Mouse (Mus musculus): Measurements from ENCODE around the gene Hmcn1.

The Hmcn1 gene

GRCm38 (mm10) chr1:150776741-150777140, 216.5 kb downstream of the Hmcn1 start:
- DNase-seq (ENCODE audit: low spot score) = no peak

GRCm38 (mm10) chr1:150775742-150776141, 217.5 kb downstream of the Hmcn1 start:
- no peak for DNase-seq (ENCODE audit: low spot score)

GRCm38 (mm10) chr1:150772958-150773357, 220.3 kb downstream of the Hmcn1 start:
- no peak for DNase-seq (ENCODE audit: low spot score)

DNA sequence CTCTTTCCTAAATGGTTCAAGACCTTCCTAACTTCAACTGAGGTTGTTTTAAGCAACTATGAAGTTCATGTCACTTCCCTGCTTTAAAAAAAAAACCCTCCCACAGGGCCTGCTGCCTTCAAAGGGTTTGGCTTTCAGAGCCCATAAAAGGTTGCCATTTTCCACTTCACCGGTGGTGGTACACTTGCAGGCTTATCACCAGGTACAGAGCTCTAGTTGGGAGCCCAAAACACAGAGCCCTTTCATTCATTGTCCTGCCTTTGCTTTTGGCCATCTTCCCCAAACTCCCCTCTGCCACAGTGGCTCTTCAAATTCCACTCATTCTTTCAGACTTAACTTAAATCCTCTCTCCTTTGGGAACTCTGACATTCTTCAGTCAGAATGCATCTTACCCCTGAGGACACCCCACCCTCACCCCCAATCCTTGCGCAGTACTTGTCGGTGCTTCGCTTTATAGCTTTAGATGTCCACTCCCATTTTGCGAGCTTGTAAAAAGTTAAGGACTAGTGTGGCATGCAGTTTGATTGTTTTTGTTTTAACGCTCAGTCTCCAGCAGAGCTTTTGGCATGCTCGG, 222.2 kb downstream of the Hmcn1 start:
- DNase-seq (ENCODE audit: low spot score) = no peak

GRCm38 (mm10) chr1:150769836-150770235, 223.4 kb downstream of the Hmcn1 start:
- no peak for DNase-seq (ENCODE audit: low spot score)

- DNase-seq (ENCODE audit: low spot score) = no peak
Observed at GRCm38 (mm10) chr1:150761678-150762077, 231.6 kb downstream of the Hmcn1 start.

- DNase-seq (ENCODE audit: low spot score) = no peak
Observed at GRCm38 (mm10) chr1:150760801-150761331, 232.4 kb downstream of the Hmcn1 start.

DNA sequence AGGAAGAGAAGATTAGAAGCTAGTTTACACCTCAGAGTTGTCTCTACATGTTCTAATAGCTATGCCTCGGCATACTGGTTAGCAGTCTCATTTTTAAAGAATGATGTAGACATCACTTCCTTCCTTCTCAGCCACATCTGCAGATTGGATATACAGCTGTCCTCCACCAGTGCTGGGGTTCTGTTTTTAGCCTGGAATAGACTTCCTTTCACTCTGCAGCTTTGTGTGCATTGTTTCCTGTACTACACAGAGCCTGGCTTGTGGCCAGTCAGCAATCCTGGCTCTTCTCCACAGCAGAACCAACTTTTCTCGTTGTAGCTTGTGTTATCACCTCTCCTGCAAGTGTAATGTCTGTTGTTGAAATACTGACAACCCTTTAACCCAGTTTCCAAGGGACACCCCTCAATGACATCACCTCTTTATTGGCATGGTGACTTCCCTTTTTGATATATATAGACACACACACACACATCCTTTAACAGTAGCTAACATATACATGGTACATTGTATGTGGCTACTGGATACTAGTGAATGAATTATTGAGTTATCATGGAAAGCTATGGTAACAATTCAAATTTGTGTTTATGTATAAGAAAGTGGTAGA, 233.7 kb downstream of the Hmcn1 start:
- peak; percentile 8 for DNase-seq (ENCODE audit: low spot score)

- no peak for DNase-seq (ENCODE audit: low spot score)
Observed at GRCm38 (mm10) chr1:150753920-150754319, 239.3 kb downstream of the Hmcn1 start.

GRCm38 (mm10) chr1:150748783-150749182, 244.5 kb downstream of the Hmcn1 start:
- no peak for DNase-seq (ENCODE audit: low spot score)

DNA sequence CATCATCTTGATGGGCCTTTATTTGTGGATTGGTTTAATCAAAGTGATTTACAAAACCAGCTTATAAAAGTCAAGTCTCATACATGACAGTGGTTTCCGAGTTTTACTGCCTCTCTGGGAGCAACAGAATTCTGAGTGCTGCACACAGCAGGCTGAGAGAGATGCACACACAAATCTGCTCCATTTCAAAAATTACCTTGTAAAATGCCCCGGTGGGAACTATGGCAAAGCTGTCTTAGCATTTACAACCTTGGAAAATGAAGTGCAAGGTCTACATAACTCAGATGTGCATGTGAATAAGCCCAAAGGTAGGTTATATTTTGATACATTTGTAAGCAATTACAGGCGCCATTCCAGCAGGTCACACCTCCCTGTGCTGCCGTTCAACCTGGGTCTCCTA, 245.5 kb downstream of the Hmcn1 start:
- no peak for DNase-seq (ENCODE audit: low spot score)

DNA sequence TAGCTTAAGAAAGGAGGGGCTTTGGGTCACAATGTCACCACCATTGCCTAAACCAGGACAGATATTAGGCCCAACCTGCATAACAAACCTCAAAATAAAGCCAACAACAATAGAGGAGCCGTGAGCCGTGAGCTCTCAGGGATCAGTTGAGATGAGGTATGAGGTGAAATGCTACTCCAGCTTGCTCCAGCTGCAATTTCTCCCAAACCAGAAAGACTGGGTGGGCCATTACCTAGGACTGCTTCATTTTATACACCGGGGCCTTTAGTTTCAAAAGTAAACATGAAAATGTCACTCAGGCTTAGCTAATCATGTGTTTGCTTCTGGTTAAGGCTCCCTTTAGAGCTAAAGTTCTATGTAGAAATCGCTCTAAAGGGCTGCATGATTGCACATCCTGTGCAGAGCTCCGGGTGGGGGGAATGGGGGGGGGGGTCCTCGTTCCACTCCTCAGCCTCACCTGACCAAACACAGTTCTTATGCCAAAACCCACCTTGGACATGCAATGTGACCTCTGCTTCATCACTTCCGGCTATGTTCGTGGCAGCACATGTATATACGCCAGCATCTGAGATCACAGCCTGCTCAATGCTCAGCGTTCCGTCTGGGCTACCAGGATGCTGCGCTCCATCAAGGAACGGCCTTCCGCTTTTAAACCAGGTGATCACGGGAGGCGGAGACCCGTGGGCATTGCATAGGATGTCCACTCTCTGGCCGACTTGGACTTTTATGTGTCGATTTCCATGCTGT, 250.0 kb downstream of the Hmcn1 start:
- DNase-seq (ENCODE audit: low spot score) = no peak

DNA sequence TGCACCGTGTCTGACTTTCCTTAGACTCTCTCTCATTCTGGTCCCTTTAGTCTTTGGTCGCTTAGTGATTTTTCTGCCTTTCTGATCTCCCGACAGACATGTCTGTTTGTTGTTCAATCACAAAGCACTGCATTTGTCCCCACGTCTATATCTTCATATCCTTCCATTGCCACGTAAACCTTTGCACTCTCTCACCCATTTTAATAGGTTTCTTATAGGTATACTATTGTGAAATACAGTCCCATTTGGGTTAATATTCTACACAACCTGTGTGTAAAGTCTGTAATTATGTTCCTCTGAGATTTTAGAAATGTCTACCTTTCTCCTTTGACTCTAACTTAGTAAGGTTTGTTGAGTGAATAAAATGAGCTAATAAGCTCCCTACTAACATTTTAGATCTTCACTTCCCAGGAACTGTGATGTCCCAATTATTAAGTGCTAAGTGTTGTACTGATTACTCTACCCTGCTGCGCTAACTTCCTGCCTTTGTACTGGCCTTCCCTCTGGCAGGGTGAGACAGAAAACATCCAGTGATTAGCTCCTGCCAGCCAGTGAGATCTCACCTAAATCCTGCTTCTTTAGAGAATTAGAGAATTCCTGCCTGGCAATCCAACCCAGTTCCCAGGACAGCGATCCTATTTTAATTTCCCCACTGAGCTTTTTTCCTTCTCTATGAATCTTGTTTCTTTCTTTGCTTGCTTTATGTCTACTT, 250.7 kb downstream of the Hmcn1 start:
- DNase-seq (ENCODE audit: low spot score) = no peak

- DNase-seq (ENCODE audit: low spot score) = no peak
Observed at GRCm38 (mm10) chr1:150711438-150711837, 281.8 kb downstream of the Hmcn1 start.

- no peak for DNase-seq (ENCODE audit: low spot score)
Observed at GRCm38 (mm10) chr1:150706502-150706901, 286.7 kb downstream of the Hmcn1 start.

DNA sequence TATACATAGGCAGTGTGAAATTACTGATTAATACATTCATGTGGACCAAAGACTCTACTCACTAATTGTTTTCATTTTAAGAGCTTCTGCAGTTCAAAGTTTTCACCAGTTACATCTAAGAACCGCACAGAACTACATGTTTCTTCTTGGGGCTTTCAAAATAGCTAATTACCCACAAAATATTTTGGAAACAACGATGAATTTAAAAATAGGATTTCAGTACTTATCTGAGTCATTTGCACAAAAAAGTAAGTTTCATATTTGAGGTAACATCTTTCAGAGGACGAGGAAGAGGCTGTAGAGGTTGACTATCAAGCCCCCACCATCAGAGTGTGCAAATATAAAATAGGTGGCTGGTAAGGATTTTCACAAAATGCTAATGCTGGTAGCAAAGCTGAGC, 295.5 kb downstream of the Hmcn1 start:
- DNase-seq (ENCODE audit: low spot score) = no peak

GRCm38 (mm10) chr1:150682044-150682443, 311.2 kb downstream of the Hmcn1 start:
- no peak for DNase-seq (ENCODE audit: low spot score)

DNA sequence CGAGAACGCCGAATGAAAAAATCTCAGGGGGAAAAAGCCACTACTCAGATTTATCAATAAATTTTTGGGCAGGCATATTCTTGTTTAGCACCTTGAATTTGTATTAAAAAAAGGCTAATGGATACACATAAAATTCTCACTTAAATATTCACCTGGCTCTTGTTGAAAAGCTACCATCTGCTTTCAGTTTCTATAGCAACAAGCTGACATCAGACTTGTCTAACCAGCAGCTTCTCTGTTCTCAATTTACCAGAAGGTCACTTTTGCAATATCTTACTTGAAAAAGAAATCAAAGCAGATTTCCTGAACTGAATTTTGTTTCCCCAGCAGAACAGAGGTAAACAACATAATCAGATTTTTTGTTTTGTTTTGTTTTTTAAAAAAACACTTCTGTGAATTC, 311.8 kb downstream of the Hmcn1 start:
- DNase-seq (ENCODE audit: low spot score) = no peak

- no peak for DNase-seq (ENCODE audit: low spot score)
Observed at GRCm38 (mm10) chr1:150681006-150681405, 312.2 kb downstream of the Hmcn1 start.

DNA sequence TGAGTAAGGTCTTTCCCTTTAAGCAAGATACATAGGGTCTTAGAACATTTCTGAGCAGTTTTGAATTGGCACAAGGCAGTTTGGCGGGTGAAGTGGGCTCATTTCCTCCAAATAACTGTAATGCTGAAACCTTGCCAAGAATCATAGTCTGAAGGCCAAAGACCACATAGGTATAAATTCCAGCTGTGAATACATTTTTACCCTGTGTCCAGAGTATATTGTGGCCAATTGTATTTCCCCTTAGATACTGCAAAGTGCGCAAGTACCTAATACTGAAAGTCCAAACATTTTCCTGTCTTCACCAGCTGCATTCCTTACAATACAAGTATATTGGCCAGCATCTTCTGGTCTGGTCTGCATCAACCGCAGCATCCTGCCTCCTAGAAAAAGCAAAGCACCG, 312.9 kb downstream of the Hmcn1 start:
- no peak for DNase-seq (ENCODE audit: low spot score)

- no peak for DNase-seq (ENCODE audit: low spot score)
Observed at GRCm38 (mm10) chr1:150645314-150645713, 347.9 kb downstream of the Hmcn1 start.

DNA sequence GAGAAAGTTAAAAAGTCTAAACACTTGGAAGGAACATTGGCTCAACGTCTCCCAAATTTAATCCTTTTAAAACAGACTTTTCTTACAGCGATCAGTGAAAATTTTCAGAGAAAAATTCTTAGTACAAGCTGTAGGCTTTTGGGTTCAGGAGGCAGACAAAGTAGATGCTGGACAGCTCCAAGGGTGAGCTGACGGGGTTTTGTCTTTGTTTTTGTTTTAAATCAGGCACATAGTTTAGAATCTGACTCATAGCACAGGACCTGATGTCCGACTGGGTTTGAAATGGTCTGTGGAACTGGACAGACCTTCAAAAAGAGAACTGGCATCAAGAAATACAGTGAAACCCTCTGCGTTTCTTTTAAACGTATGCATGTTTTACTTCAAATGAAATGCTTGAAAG, 353.7 kb downstream of the Hmcn1 start:
- DNase-seq (ENCODE audit: low spot score) = peak; percentile 7

DNA sequence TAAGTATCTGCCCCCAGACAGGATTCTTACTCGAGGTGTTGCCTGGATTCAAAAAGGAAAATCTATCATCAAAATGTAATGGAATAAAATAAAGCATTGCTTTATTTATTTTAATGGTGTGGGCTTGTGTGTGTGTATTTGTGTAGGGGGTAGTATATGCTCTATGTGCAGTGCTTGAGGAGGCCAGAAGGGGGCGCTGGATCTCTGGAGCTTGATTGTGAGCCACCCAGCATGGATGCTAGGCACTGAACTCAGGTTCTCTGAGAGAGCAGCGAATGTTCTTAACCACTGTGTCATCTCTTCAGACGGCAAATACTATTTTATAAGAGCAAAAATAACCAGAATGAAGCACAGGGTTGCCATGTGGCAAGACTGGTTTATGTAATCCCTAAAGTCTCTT, 360.7 kb downstream of the Hmcn1 start:
- no peak for DNase-seq (ENCODE audit: low spot score)

Data from ovary, postnatal 36 days (tissue).